Mouse (Mus musculus) neural tube, embryonic 13.5 days (tissue): ENCODE data around the gene Slc25a14. TPM values are rescaled to one million over a fixed set of nuclear protein-coding genes. Genes with fewer than 3 reads are reported as not detected.
A peak's percentile ranks its signal among the peaks of the same experiment; 100 is the strongest.

ENCODE experiments used
- ATAC-seq: fragments of 200-750 bp; cut with Nextera tagmentation; 2 replicates; pipeline ENCODE4 v1.8.0; 2017; ENCODE audit warnings: low read depth, mild to moderate bottlenecking, moderate TSS enrichment, moderate library complexity
- H3K27ac ChIP-seq: fragments of 300-500 bp; sonication (generic); replicated peaks from 2 replicates; pipeline ENCODE4 v1.5.1; 2015; ENCODE audit warnings: moderate library complexity, mild to moderate bottlenecking, inconsistent platforms
- H3K27me3 ChIP-seq: fragments of 300-500 bp; sonication (generic); 2 replicates; pipeline ENCODE4 v1.6.1; 2015; ENCODE audit warnings: mild to moderate bottlenecking, inconsistent platforms
- H3K36me3 ChIP-seq: fragments of 300-500 bp; sonication (generic); 2 replicates; pipeline ENCODE4 v1.6.1; 2015; ENCODE audit warnings: mild to moderate bottlenecking, inconsistent platforms
- H3K4me1 ChIP-seq: fragments of 300-500 bp; sonication (generic); replicated peaks from 2 replicates; pipeline ENCODE4 v1.6.1; 2015; ENCODE audit warnings: inconsistent platforms
- H3K4me2 ChIP-seq: fragments of 300-500 bp; sonication (generic); 2 replicates; pipeline ENCODE4 v1.6.1; 2015; ENCODE audit warnings: inconsistent platforms, mild to moderate bottlenecking, moderate library complexity
- H3K4me3 ChIP-seq: fragments of 300-500 bp; sonication (generic); 2 replicates; pipeline ENCODE4 v1.5.1; 2015; ENCODE audit warnings: mild to moderate bottlenecking, inconsistent platforms
- H3K9ac ChIP-seq: fragments of 300-500 bp; sonication (generic); 2 replicates; pipeline ENCODE4 v1.6.1; 2015; ENCODE audit warnings: moderate library complexity, mild to moderate bottlenecking, inconsistent platforms
- H3K9me3 ChIP-seq: fragments of 300-500 bp; sonication (generic); 2 replicates; pipeline ENCODE4 v1.6.1; 2016; ENCODE audit warnings: inconsistent platforms
- WGBS: fragments of 180-500 bp; shearing (Covaris S2); methylation state at CpG from one replicate; pipeline ENCODE4 v1.1.7; 2015; 5-methylcytosine and 5-hydroxymethylcytosine counted together
- microRNA-seq: library from miRNA; unstranded; fragments of <30 nt; microRNA quantifications from one replicate; pipeline ENCODE4, GENCODE M21; 2016
- polyA plus RNA-seq: library from polyadenylated mRNA; unstranded; fragments of >200 nt; fragmentation: Nextera tagmentation; extraction: Ambion mirVana; gene quantifications from 2 replicates; pipeline ENCODE4 v1.2.1, GENCODE M21; 2015

Gene Slc25a14
- polyA plus RNA-seq, 1 experiment from 2014 or later = 33.4 TPM

- H3K27me3 ChIP-seq = no peaks in the 10 kb centered on the region
- 69% methylated on average over 3 of the region's 3 CpGs for WGBS
- H3K4me2 ChIP-seq = no peak overlapping the region
- H3K4me3 ChIP-seq = no peak overlapping the region
- H3K36me3 ChIP-seq = no peaks in the 10 kb centered on the region
- H3K4me1 ChIP-seq = no peaks in the 10 kb centered on the region; the same call in 1 of the 2 replicates
- H3K27ac ChIP-seq = no peak overlapping the region
- no peak for ATAC-seq
- H3K9ac ChIP-seq = no peak overlapping the region
- no peaks in the 10 kb centered on the region for H3K9me3 ChIP-seq
Measured at GRCm38 (mm10) chrX:48669588-48669987, 46.4 kb downstream of the Slc25a14 start.

- WGBS = 75% methylated on average over 3 of the region's 3 CpGs
- Histone ChIP-seq H3K9me3 (no peaks in the 10 kb centered on the region), H3K4me2 (no peak overlapping the region), H3K27ac (no peak overlapping the region), H3K4me3 (no peak overlapping the region), H3K9ac (no peak overlapping the region), H3K4me1 (no peaks in the 10 kb centered on the region; the same call in 1 of the 2 replicates), H3K36me3 (no peaks in the 10 kb centered on the region), H3K27me3 (no peaks in the 10 kb centered on the region)
- ATAC-seq = no peak
Measured at GRCm38 (mm10) chrX:48671714-48672113, 48.5 kb downstream of the Slc25a14 start.

GRCm38 (mm10) chrX:48674171-48674570 is 51.0 kb downstream of the Slc25a14 start, which contains the start of gene Gpr119:
TSS of gene Gpr119 (minus strand) at chrX:48674478.
- Histone ChIP-seq H3K4me3 (no peak within 1 kb of the TSS), H3K36me3 (no peaks in the 10 kb centered on the region), H3K4me1 (no peaks in the 10 kb centered on the region), H3K9ac (no peak within 1 kb of the TSS), H3K4me2 (no peak within 1 kb of the TSS), H3K9me3 (no peaks in the 10 kb centered on the region), H3K27ac (no peak within 1 kb of the TSS), H3K27me3 (no peaks in the 10 kb centered on the region)
- 66% methylated on average over 4 of the region's 4 CpGs for WGBS
- no peak for ATAC-seq

- Histone ChIP-seq H3K36me3 (no peaks in the 10 kb centered on the region), H3K27me3 (no peaks in the 10 kb centered on the region), H3K4me1 (no peaks in the 10 kb centered on the region), H3K27ac (no peak overlapping the region), H3K9ac (no peak overlapping the region), H3K4me3 (no peak overlapping the region), H3K9me3 (no peaks in the 10 kb centered on the region), H3K4me2 (no peak overlapping the region)
- no peak for ATAC-seq
- 24% methylated on average over 3 of the region's 3 CpGs for WGBS
Measured at GRCm38 (mm10) chrX:48683451-48683850, 60.2 kb downstream of the Slc25a14 start.

- Histone ChIP-seq H3K27ac (no peak overlapping the region), H3K4me3 (no peak overlapping the region), H3K36me3 (no peaks in the 10 kb centered on the region), H3K9me3 (no peaks in the 10 kb centered on the region), H3K27me3 (no peaks in the 10 kb centered on the region), H3K4me2 (no peak overlapping the region), H3K9ac (no peak overlapping the region), H3K4me1 (no peaks in the 10 kb centered on the region)
- 78% methylated on average over 5 of the region's 5 CpGs for WGBS
- no peak for ATAC-seq
Measured at GRCm38 (mm10) chrX:48683857-48684256, 60.6 kb downstream of the Slc25a14 start.

- Histone ChIP-seq H3K4me2 (peak overlapping the region; percentile 54), H3K9me3 (no peaks in the 10 kb centered on the region), H3K27ac (no peak overlapping the region), H3K9ac (0 out of 2 replicates have a peak overlapping the region, but pooled peaks have one; percentile 2), H3K36me3 (peaks cover 7% of the 10 kb centered on the region), H3K4me3 (peak overlapping the region; percentile 59), H3K4me1 (peaks cover 11% of the 10 kb centered on the region), H3K27me3 (no peaks in the 10 kb centered on the region)
- peak; percentile 92 for ATAC-seq
- WGBS = 20% methylated on average over 6 of the region's 6 CpGs
Measured at GRCm38 (mm10) chrX:48694460-48694859, 71.2 kb downstream of the Slc25a14 start.

DNA sequence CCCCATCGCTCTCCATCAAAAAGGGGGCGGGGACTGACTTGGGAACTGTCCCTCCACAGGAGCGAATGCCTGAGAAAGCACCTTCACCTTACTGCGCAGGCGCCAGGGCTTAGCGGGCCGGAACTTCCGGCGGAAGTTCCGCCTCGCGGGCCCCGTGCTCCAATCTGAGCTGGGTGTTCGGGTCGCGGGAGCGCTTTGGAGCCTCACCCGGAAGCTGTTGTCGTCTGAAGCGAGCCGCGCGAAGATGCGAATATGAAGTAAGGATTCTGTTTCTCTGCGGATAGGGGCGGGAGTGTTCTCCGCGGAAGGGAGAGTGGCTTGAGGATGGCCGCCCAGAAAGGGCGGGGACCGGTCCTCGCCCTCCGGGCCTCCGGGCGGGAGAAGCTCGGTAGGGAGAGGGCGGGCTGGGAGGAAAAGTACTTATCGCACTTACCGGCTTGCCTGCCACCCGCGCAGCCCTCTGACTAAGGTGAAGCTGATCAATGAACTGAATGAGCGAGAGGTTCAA is 71.7 kb downstream of the Slc25a14 start, which contains the start of gene Rbmx2:
Rbmx2 (plus strand) TSS at position 141 of the 508 bp plus-strand sequence.
- peak within 1 kb of the TSS; percentile 61 for H3K9ac ChIP-seq
- peak within 1 kb of the TSS; percentile 59 for H3K4me3 ChIP-seq
- H3K4me1 ChIP-seq = peaks cover 11% of the 10 kb centered on the region
- H3K36me3 ChIP-seq = peaks cover 7% of the 10 kb centered on the region
- H3K4me2 ChIP-seq = peak within 1 kb of the TSS; percentile 56
- no peaks in the 10 kb centered on the region for H3K27me3 ChIP-seq
- WGBS = 19% methylated on average over 42 of the region's 42 CpGs
- H3K9me3 ChIP-seq = no peaks in the 10 kb centered on the region
- peak; percentile 98 for ATAC-seq
- H3K27ac ChIP-seq = no peak within 1 kb of the TSS

GRCm38 (mm10) chrX:48709701-48710100 is 86.5 kb downstream of the Slc25a14 start:
- H3K4me3 ChIP-seq = no peak overlapping the region
- peaks cover 26% of the 10 kb centered on the region; the same call in 1 of the 2 replicates for H3K36me3 ChIP-seq
- 88% methylated on average over 10 of the region's 10 CpGs for WGBS
- H3K9me3 ChIP-seq = no peaks in the 10 kb centered on the region
- no peaks in the 10 kb centered on the region for H3K27me3 ChIP-seq
- H3K4me1 ChIP-seq = no peaks in the 10 kb centered on the region
- no peak overlapping the region for H3K9ac ChIP-seq
- no peak for ATAC-seq
- no peak overlapping the region for H3K4me2 ChIP-seq
- H3K27ac ChIP-seq = no peak overlapping the region

Small RNAs within 50 kb of the gene (microRNA-seq; reads per million reads assigned to microRNA genes)
- not detected for gene Gm27828

Other genes with a start within 250 kb of the Slc25a14 start
- gene Elf4, start 160.3 kb upstream of the Slc25a14 start, polyA plus RNA-seq = 0.85 and 0.92 TPM in 2 replicates
- gene Aifm1, start 109.8 kb upstream of the Slc25a14 start, polyA plus RNA-seq = 44.1 and 51.9 TPM in 2 replicates
- gene Rab33a, start 104.1 kb upstream of the Slc25a14 start, polyA plus RNA-seq = 81.3 and 89.1 TPM in 2 replicates
- 8.8 and 10.6 TPM in 2 replicates for gene Zfp280c, start 28.9 kb upstream of the Slc25a14 start, polyA plus RNA-seq
- gene Gpr119, start 51.1 kb downstream of the Slc25a14 start, polyA plus RNA-seq = 0.12 and 0.29 TPM in 2 replicates
- 13.9 and 25.9 TPM in 2 replicates for gene Rbmx2, start 71.6 kb downstream of the Slc25a14 start, polyA plus RNA-seq